Mouse (Mus musculus): ENCODE data around the gene Arap1. TPM values are rescaled to one million over a fixed set of nuclear protein-coding genes. Genes with fewer than 3 reads are reported as not detected.
A peak's percentile ranks its signal among the peaks of the same experiment; 100 is the strongest.

Gene Arap1
- total RNA-seq, 2 experiments from 2014 or later, result 15.4 to 18.0 TPM

- no peak for DNase-seq (ENCODE audit: low spot score in 2 of 2)
Measured at GRCm38 (mm10) chr7:101361767-101362166, 13.9 kb downstream of the Arap1 start.

DNA sequence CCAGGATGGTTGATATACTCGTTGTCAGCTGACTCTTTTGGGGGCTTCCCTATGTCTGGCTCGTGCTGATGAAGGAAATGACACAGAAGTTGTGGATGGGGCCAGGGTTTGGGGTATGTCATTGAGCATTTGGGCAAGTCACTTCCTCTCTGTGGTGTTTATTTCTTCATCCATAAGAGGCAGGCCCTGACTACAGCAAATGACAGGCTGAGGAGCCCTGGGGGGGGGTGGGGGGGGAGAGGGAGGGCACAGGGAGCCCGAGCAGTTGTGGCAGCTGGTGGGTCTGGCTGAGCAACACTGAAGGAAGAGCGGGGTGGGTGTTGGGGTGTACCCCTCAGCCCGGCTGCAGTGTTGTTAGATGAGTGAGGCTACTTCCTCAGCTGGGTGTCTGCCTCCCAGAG, 14.9 kb downstream of the Arap1 start:
- DNase-seq (ENCODE audit: low spot score in 2 of 2), result no peak

- DNase-seq (ENCODE audit: low spot score in 2 of 2), result no peak
Measured at GRCm38 (mm10) chr7:101363914-101364313, 16.0 kb downstream of the Arap1 start.

GRCm38 (mm10) chr7:101367901-101368852, 20.3 kb downstream of the Arap1 start:
- no peak for DNase-seq (ENCODE audit: low spot score in 2 of 2)

- DNase-seq (ENCODE audit: low spot score in 2 of 2), result no peak
Measured at GRCm38 (mm10) chr7:101369666-101370065, 21.8 kb downstream of the Arap1 start.

DNA sequence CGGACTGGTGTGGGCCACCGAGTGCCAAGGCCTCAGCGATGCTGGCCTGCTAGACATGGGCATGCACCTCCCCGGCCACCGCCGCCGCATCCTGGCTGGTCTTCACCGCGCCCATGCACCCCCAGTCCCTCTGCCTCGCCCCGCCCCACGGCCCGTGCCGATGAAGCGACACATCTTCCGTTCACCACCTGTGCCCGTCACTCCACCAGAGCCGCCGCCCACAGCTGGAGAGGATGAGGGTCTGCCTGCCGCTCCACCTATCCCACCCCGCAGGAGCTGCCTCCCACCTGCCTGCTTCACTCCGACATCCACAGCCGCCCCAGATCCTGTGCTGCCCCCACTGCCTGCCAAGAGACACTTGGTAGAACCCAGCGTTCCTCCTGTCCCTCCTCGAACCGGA, 25.2 kb downstream of the Arap1 start:
- DNase-seq (ENCODE audit: low spot score in 2 of 2), result no peak

DNA sequence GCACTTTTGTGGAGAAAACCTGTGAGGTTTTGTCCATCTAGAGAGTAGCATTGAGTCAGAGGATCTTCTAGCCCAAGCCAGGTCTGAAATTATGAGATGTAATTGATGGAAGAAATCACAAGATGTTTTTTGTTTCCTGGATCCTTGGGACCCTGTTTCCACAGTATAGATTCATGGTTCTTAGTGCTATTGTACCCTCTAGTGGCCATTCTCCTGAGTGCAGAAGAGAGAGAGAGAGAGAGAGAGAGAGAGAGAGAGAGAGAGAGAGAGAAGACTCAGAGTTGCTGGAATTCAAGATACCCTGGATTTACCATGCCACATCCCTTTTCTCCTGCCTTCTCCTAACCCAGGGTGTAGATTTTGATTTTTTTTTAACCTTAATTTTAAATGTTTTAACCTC, 26.3 kb downstream of the Arap1 start:
- DNase-seq (ENCODE audit: low spot score in 2 of 2), result peak in 1 of 2 experiments; percentile 74

DNA sequence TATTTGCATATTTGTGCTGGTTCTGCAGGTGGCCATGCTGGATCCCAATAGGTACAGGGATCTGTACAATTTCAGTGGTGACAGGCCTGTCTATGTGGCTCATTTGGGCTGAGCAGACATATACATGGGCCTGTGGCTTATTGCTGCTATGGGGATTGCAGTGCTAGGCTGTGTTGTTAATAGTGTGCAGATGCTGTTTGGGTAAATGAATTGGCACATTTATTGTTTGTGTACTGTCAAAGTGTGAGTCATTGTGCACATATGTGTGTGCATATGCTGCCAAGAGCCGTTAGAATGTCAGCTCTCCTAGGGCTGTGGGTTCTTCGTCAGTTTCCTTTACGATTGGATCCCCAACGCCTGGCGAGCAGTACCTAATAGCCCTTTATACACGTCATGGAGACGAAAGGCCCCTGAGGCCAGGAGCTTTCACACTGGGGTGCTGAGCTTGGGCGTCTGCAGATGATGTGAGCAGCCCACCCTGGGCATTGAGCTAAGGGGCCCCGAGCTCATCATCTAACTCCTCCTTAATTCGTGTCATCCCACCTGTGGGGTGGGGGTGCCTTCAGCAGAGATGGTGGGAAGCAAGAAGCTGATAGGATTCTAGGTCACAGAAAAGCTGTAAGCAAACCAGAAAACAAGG, 29.0 kb downstream of the Arap1 start:
- peak in 1 of 2 experiments; percentile 77 for DNase-seq (ENCODE audit: low spot score in 2 of 2)

- no peak for DNase-seq (ENCODE audit: low spot score in 2 of 2)
Measured at GRCm38 (mm10) chr7:101377741-101378262, 29.9 kb downstream of the Arap1 start.

DNA sequence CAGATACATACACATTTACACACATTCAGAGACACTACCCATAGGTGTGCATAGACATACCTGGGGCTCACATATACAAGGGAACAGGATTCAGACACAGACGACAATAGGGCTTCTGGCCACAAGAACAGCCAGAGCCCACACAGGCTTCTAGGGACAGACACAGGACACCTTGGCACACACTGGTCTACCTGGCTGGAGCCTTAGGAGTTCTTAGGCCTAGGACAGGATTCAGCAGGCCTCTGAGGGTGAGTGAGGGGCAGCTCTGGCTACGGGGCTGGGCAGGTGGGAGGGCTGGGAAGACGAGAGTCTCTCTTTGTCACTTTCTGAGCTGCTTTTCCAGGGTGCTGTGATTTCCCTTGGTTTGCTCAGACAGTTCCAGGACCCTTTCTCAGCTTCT, 30.4 kb downstream of the Arap1 start:
- DNase-seq (ENCODE audit: low spot score in 2 of 2), result no peak

GRCm38 (mm10) chr7:101378796-101379465, 31.1 kb downstream of the Arap1 start:
- DNase-seq (ENCODE audit: low spot score in 2 of 2), result no peak

DNA sequence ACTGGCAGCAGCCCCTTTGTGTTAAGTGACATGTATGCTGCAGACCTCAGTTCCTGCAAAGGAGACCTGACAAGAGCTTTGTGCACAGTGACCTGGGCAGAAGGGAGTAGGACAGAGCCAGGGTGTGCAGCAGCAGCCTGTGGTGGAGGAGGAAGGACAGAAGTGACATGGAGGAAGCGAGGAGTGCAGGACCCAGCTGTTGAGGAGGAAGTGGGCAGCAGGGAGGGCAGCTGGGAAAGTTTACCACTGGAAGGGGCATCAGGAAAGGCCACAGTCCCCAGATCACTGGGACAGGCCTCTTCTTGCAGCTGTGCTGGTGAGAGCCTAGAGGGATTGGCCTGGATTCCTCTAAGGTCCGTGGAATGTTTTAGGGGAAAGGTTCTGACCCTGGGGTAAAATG, 31.9 kb downstream of the Arap1 start:
- no peak for DNase-seq (ENCODE audit: low spot score in 2 of 2)

DNA sequence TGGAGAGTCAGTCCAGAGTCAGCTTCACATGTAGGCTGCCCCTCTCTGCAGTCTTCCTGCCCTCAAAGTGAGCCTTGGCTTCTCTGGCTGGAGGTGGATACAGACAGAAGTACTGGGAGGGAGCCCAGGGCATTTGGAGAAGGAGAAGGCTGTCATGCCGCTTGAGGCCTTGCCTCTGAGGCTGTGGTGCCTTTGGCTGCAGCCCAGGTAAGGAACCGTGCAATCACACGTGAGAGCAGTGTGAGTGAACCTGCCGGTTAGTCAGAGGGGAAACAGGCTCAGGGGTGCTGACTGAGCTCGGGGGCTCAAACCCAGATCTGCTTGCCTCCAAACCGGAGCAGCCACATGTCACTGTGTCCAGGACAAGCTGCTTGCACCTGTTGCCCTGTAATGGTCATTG, 33.6 kb downstream of the Arap1 start:
- DNase-seq (ENCODE audit: low spot score in 2 of 2), result no peak

DNA sequence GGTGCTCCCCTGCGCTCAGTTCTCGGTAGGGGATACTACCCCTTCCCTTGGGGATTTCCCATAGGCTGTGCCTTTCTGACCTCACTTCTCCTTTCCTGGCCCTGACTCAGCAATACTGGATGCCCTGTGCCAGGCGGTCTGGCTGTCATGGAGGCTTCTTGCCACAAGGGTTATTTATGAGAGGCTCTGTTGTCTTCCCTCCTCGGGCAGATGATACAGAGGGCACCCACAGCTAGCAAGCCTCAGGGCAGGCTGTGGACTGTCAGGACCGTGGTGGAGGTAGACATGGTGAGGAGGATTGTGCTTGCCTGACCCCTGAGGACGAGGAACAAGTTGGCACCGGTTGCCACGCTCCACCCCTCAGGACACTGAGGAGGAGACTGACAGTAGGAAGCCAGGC, 34.5 kb downstream of the Arap1 start:
- DNase-seq (ENCODE audit: low spot score in 2 of 2), result peak in 1 of 2 experiments; percentile 43

- DNase-seq (ENCODE audit: low spot score in 2 of 2), result no peak
Measured at GRCm38 (mm10) chr7:101383756-101384155, 35.9 kb downstream of the Arap1 start.

GRCm38 (mm10) chr7:101384931-101385330, 37.1 kb downstream of the Arap1 start:
- DNase-seq (ENCODE audit: low spot score in 2 of 2), result no peak

DNA sequence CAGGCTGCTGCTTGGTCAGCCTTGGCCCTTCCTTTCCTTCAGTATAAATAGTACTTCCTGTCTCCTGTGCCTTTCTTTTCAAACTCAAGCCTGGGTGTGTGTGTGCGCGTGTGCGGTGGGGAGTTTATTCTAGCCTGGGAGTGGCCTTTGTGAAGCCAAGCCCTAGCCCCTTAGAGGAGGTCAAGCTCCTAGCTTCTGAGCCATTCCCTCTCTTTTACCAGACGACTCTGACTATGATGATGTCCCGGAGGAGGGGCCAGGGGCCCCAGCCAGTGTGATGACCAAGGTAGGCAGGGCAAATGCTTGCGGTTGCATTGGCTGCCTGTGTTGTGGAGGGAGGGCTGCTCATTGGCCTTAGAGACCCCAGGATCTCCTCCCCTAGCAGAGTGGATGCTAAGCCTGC, 37.5 kb downstream of the Arap1 start:
- DNase-seq (ENCODE audit: low spot score in 2 of 2), result no peak

- DNase-seq (ENCODE audit: low spot score in 2 of 2), result no peak
Measured at GRCm38 (mm10) chr7:101385866-101386452, 38.1 kb downstream of the Arap1 start.

GRCm38 (mm10) chr7:101389256-101389655, 41.4 kb downstream of the Arap1 start:
- no peak for DNase-seq (ENCODE audit: low spot score in 2 of 2)

- no peak for DNase-seq (ENCODE audit: low spot score in 2 of 2)
Measured at GRCm38 (mm10) chr7:101391909-101392479, 44.1 kb downstream of the Arap1 start.

DNA sequence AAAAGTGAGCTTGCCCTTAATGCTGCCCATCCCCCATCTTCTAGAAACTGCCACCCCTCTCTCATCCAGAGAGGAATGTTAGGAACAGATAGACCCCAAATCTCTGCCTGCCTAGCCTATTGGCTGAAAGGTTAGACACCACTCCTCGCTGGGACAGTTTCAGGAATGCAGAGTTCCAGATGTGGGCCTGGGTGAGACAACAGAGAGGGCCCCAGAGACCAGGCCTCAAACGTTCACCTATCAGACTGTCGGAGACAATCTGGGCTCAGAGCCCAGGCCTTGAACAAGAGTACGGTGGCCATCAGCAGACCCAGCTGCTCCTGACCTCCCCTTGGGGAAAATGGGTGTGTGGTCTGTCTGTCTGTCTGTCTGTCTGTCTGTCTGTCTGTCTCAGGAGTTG, 45.1 kb downstream of the Arap1 start:
- DNase-seq (ENCODE audit: low spot score in 2 of 2), result no peak

Measured in layer of hippocampus, adult 18-20 months (tissue).